Mouse (Mus musculus) heart, adult 18-20 months (tissue): ENCODE results near the gene Leng9. TPM values are rescaled to one million over a fixed set of nuclear protein-coding genes. Genes with fewer than 3 reads are reported as not detected.

Source experiments
- DNase-seq, 2 experiments: peaks; one replicate each; pipeline ENCODE4 v3.0.0; 2021 to 2022; ENCODE audit warnings: mixed read lengths in 1 of 2
- total RNA-seq, 2 experiments: library from RNA; stranded (reverse); gene quantifications; 2 replicates each; pipeline ENCODE4 v1.2.3; 2021

Leng9 gene
- total RNA-seq, 2 experiments from 2014 or later: 2.6 TPM

DNA sequence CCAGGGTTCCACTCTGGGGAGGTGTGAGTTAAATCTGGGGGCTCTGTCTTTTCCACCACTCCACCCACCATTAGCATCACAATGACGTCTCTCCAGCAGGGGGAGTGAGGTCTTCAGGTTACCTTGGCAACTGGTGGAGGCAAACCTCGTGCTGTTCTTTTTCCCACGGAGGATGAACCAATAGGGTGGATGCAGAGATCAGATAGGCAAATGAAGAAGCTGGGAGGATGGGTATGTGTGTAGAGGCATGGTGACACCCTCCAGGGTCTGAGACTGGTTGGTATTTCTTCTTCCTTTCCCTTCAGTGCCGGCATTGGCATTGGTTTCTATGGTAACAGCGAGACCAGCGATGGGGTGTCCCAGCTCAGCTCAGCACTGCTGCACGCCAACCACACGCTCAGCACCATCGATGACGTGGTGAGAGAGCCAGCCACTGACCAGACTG lies 25.8 kb downstream of the Leng9 start:
- peak in 1 of 2 experiments; percentile 45 for DNase-seq

DNA sequence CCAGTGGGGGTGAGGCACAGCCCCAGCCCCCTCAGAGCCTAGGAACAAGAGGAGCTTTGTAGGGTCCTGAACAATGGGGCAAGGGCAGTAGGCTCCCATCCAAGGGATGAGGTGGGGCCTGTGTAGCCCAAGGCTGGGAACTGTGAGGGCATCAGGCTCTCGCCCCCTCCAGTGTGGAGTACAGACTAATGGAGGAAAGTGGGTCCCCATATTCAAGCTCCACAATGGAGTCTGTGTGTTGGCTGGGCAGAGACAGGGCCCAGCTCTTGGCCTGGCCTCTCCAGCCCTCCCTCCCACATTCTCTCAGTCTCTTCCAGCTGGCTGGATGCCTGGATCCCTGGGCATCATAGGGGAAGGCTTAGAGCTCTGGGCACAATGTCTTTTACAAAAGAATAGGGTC lies 26.4 kb downstream of the Leng9 start:
- peak; percentile 57 to 71 for DNase-seq

GRCm38 (mm10) chr7:4122783-4123182 lies 27.4 kb downstream of the Leng9 start:
- DNase-seq: no peak

- DNase-seq: no peak
Measured at GRCm38 (mm10) chr7:4122076-4122768, 28.0 kb downstream of the Leng9 start.

DNA sequence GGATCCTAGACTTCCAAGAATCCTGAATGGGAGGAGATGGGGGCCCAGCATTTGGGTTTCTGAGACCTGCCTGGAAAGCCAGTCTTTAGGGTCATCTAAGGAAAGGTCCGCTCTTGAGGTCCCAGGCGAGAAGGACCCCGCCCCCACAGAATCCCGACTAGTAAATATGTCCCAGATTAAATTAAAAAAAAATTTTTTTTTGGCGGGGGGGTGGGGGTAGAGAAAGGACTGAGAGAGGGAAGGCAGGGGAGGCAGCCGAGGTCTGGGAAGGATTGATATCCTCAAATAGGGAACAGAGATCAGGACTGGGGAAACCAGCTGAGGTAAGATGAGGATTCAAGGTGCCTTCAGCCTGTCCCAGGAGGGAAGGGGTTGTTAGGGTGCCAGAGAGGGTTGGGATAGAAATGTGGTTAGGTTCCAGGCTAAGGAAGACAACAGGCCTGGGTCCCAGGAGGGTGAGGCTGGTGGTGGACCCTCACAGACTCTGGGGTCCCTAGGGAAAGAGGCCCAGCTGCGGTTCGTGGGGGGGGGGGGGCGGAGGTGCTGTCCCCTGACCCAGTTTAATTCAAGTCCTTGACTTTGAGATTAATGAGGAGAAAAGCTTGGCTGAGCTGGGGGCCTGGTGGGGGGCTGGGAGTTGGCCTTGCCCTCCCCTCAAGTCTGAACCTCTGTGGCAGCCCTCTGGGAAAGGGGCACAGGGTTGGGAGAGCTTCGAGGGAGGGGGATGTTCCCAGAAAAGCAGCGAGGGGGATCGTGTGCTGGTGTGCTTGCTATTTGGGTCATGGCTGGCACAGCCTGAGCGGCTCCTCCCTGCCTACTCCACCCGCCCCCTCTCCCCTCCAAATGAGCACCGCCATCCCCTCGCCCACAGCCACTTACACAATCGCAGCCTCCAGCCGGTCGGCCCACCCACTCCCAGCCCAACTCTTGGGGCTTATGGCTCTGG lies 29.9 kb downstream of the Leng9 start:
- DNase-seq: no peak

- DNase-seq: no peak
Measured at GRCm38 (mm10) chr7:4119344-4119902, 30.8 kb downstream of the Leng9 start, which contains the start of gene Ttyh1. Gene Ttyh1 (plus strand): TSS chr7:4119408.

- DNase-seq: no peak
Measured at GRCm38 (mm10) chr7:4117050-4117814, 32.9 kb downstream of the Leng9 start.

- peak in 1 of 2 experiments; percentile 39 for DNase-seq
Measured at GRCm38 (mm10) chr7:4111766-4112165, 38.4 kb downstream of the Leng9 start.

GRCm38 (mm10) chr7:4103411-4103810 lies 46.8 kb downstream of the Leng9 start:
- peak; percentile 25 to 65 for DNase-seq

DNA sequence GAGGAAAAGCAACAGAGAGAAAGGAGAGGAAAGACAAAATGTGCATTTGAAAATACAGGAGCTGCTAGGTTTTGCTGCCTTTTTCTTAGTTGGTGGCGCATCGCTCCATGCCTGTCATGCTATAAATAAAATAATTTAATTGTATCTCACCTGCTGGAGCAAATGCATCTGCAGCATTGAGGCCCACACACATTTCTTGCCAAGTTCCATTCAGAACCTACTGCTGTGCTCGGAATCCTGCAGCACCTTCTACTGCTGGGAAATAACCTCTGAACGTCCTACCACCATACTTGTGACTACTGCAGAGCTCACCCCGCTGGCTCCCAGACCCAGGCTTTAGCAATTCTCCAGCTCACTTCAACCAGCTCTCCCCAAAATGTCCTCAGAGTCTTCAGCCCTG lies 49.0 kb downstream of the Leng9 start:
- no peak for DNase-seq

DNA sequence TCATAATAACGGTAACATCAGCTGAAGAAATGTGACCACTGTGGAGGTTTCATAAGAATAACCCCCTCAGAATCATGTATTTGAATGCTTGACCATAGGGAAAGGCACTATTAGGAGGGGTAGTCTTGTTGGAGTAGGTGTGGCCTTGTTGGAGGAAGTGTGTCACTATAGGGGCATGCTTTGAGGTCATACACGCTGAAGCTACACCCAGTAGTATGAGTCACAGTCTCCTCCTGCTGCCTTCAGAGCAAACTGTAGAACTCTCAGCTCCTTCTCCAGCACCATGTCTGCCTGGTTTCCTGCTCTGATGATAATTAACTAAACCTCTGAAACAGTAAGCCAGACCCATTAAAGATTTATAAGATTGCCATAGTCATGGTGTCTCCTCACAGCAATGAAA lies 51.3 kb downstream of the Leng9 start:
- no peak for DNase-seq

DNA sequence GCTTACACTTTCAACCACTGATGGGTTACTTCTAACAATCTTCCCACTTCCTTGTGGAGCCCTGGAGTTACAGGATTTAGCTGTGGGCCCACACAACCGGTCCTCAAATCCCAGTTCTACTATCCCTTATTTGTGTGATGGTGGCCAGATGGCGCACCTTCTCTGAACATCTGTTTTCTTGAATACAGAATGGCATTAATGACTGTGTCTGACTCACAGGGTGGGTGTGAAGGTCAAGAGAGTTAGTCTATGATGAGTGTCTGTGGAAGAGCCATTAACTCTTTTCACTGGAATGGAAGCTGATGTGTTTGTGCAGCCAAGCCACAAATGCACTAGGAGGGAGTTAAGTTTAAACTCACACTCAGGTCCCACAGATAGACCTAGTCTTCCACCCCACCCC lies 51.9 kb downstream of the Leng9 start:
- no peak for DNase-seq

Other genes starting within 250 kb of the Leng9 start
- gene Lilra6, start 234.9 kb downstream of the Leng9 start, total RNA-seq: under 1 TPM; 0.30 to 0.33 TPM
- gene Lair1, start 87.2 kb downstream of the Leng9 start, total RNA-seq: 1 to 10 TPM in 1 of 2 experiments, under 1 TPM in 1; 0.89 to 1.1 TPM
- gene Ttyh1, start 31.0 kb downstream of the Leng9 start, total RNA-seq: under 1 TPM; 0.69 to 0.92 TPM
- gene Leng8, start 13.3 kb downstream of the Leng9 start, total RNA-seq: 10 to 100 TPM; 21.2 to 31.9 TPM
- 1 to 10 TPM; 4.1 to 4.6 TPM for gene Cdc42ep5, start 14.5 kb upstream of the Leng9 start, total RNA-seq
- gene Lilra5, start 87.4 kb upstream of the Leng9 start, total RNA-seq: 1 to 10 TPM in 1 of 2 experiments, under 1 TPM in 1; 0.69 to 1.3 TPM
- under 1 TPM; 0.18 to 0.30 TPM for gene Ncr1, start 187.3 kb upstream of the Leng9 start, total RNA-seq
- gene Gp6, start 247.4 kb upstream of the Leng9 start, total RNA-seq: under 1 TPM; 0.21 to 0.50 TPM